Mouse (Mus musculus): ENCODE results near the gene Proser1.

- TF ChIP-seq GATA1 (IDR thresholded peaks at IDR 0.05; ENCODE audit: low read length) (no peak), TAL1 (IDR thresholded peaks at IDR 0.05; ENCODE audit: low read length) (no peak)
These were observed 12.4 kb downstream of the Proser1 start for GRCm38 (mm10) chr3:53475889-53476288.

Data from erythroblast, embryonic 14.5 days (primary cell).